Mouse (Mus musculus) megakaryocyte, embryonic 14.5 days (primary cell): ENCODE results near the gene Fam221b.

Experiments used
- FLI1 ChIP-seq: IDR thresholded peaks from 2 replicates; pipeline ENCODE4 v1.6.1; 2012; ENCODE audit warnings: low read length, inconsistent platforms, mixed read lengths
- GATA1 ChIP-seq: IDR thresholded peaks from 3 replicates; pipeline ENCODE4 v1.6.1; 2012; ENCODE audit warnings: mixed read lengths, low read length, inconsistent platforms, borderline replicate concordance

GRCm38 (mm10) chr4:43668782-43669427 is at the start of gene Fam221b, which contains the start of gene Tmem8b:
- TF ChIP-seq FLI1 = no peak
- no peak for TF ChIP-seq GATA1
